Mouse (Mus musculus): ENCODE results near the gene Spred1. TPM values are rescaled to one million over a fixed set of nuclear protein-coding genes. Genes with fewer than 3 reads are reported as not detected.

The Spred1 gene
- polyA plus RNA-seq, 1 experiment from 2014 or later, result 9.2 TPM

GRCm38 (mm10) chr2:117152161-117152560 lies 31.0 kb downstream of the Spred1 start:
- no peak overlapping the region for H3K27ac ChIP-seq
- no peaks in the 10 kb centered on the region for H3K9me3 ChIP-seq
- ATAC-seq (ENCODE audit: low FRiP score), result no peak
- H3K4me3 ChIP-seq, result no peak overlapping the region
- no peak overlapping the region for H3K9ac ChIP-seq
- H3K36me3 ChIP-seq, result no peaks in the 10 kb centered on the region
- H3K27me3 ChIP-seq, result no peaks in the 10 kb centered on the region
- H3K4me2 ChIP-seq, result no peak overlapping the region
- no peaks in the 10 kb centered on the region for H3K4me1 ChIP-seq (replicated peaks)

DNA sequence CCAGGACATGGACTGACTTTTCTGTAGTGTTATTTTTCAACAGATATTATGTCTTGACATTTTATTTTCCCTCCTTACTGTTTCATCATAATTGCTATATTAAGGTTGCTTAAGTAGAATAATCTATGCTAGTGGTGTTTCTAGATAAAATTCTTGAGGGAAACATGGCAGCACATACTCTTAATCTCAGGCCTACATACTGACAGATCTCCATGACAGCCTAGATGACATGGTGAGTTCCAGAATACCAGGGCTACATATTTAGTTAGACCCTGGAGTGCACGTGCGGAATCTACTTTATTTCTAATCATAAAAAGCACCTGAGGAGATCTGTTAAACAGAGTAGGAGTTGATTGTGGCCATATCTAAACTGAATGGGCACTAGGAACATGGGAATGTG lies 47.2 kb downstream of the Spred1 start:
- H3K36me3 ChIP-seq, result peaks cover 11% of the 10 kb centered on the region
- 87% methylated on average over 2 of the region's 2 CpGs for WGBS
- H3K4me1 ChIP-seq (replicated peaks), result no peaks in the 10 kb centered on the region
- no peak overlapping the region for H3K9ac ChIP-seq
- no peak overlapping the region for H3K27ac ChIP-seq
- no peak overlapping the region for H3K4me2 ChIP-seq
- H3K27me3 ChIP-seq, result no peaks in the 10 kb centered on the region
- H3K9me3 ChIP-seq, result no peaks in the 10 kb centered on the region
- ATAC-seq (ENCODE audit: low FRiP score), result no peak
- no peak overlapping the region for H3K4me3 ChIP-seq

DNA sequence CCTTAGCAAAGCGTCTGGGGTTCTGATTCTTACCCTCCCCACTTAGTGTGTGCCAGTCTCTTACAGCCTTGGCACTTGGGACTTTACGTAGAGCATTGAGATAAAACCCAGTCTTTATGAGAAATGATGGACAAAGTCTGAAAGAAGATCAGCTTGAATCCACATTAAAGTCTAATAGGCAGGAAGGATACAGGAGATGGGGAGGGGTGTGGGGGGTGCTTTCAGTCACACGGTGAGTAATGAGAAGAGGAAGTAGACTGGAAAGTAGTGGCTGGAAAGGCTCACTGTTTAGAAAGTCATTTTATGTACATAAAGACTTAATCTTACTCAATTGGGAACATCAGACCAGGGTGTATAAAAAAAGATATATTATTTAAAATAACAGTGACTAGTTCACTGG lies 47.9 kb downstream of the Spred1 start:
- Histone ChIP-seq H3K4me2 (no peak overlapping the region), H3K4me1 (replicated peaks) (no peaks in the 10 kb centered on the region), H3K27ac (no peak overlapping the region), H3K9ac (no peak overlapping the region), H3K27me3 (no peaks in the 10 kb centered on the region), H3K36me3 (peaks cover 11% of the 10 kb centered on the region), H3K9me3 (no peaks in the 10 kb centered on the region), H3K4me3 (no peak overlapping the region)
- no peak for ATAC-seq (ENCODE audit: low FRiP score)
- WGBS, result 77% methylated on average over 3 of the region's 3 CpGs

- Histone ChIP-seq H3K27ac (no peak overlapping the region), H3K4me2 (no peak overlapping the region), H3K36me3 (peaks cover 32% of the 10 kb centered on the region), H3K4me1 (replicated peaks) (no peaks in the 10 kb centered on the region), H3K9ac (no peak overlapping the region), H3K27me3 (no peaks in the 10 kb centered on the region), H3K4me3 (no peak overlapping the region), H3K9me3 (no peaks in the 10 kb centered on the region)
- no peak for ATAC-seq (ENCODE audit: low FRiP score)
- WGBS, result 84% methylated on average over 4 of the region's 4 CpGs
These were observed 51.8 kb downstream of the Spred1 start for GRCm38 (mm10) chr2:117172981-117173380.

DNA sequence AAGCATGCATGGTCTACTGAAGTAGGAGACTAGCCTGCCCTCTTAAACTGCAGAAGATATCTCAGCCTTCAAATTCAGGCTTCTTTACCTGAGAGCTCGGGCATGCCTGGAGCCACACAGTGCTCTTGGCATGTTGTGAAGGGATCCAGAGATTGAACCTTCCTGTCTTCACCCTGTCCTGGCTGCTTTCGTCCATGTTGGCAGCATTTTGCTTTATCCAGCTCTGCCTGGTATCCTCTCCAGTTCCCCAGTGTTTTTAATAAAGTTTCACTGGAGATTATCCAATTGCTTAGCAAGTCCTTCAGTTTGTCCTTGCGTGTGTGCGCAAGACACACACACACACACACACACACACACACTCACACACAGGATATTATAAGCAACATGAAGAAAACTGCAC lies 54.9 kb downstream of the Spred1 start:
- Histone ChIP-seq H3K4me1 (replicated peaks) (no peaks in the 10 kb centered on the region), H3K4me2 (no peak overlapping the region), H3K9ac (no peak overlapping the region), H3K27me3 (no peaks in the 10 kb centered on the region), H3K4me3 (no peak overlapping the region), H3K36me3 (peaks cover 33% of the 10 kb centered on the region), H3K27ac (no peak overlapping the region), H3K9me3 (no peaks in the 10 kb centered on the region)
- no peak for ATAC-seq (ENCODE audit: low FRiP score)
- 95% methylated on average over 4 of the region's 4 CpGs for WGBS

- no peaks in the 10 kb centered on the region for H3K4me1 ChIP-seq (replicated peaks)
- H3K27me3 ChIP-seq, result no peaks in the 10 kb centered on the region
- peaks cover 30% of the 10 kb centered on the region for H3K36me3 ChIP-seq
- 73% methylated on average over 4 of the region's 4 CpGs for WGBS
- H3K9me3 ChIP-seq, result no peaks in the 10 kb centered on the region
- no peak for ATAC-seq (ENCODE audit: low FRiP score)
- H3K4me3 ChIP-seq, result no peak overlapping the region
- H3K27ac ChIP-seq, result no peak overlapping the region
- no peak overlapping the region for H3K9ac ChIP-seq
- no peak overlapping the region for H3K4me2 ChIP-seq
These were observed 55.8 kb downstream of the Spred1 start for GRCm38 (mm10) chr2:117176937-117177336.

DNA sequence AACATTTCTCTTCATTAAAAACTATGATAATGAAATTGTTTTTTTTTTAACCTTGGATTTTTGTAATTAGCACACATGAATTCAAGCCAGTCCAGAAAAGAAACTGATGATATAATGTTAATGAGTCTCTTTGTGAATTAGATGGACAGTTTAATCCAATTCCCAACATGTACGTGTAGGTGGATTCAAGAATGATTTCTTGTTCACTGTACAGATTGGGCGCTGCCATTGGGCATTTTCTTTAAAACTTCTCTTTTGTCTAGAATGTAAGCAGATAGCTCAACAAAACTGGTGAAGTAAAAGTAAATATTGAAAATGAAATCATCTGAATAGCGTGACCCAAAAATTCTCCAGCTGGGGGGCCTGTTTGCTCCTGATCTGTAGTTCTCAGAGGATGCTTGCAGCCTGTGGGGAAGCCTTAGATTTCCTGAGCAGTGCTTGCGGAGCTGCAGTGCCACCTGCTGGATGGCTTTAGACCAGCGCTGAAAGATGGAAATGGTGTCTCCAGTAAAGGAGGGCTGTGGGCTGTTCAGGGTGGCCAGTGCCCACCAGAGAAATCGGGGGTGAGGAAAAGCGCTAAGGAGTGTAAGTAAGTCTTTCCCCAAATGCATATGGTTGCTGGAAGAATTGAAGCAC lies 59.2 kb downstream of the Spred1 start:
- ATAC-seq (ENCODE audit: low FRiP score), result peak; percentile 77; the same call in 1 of the 2 replicates
- Histone ChIP-seq H3K9ac (no peak overlapping the region), H3K9me3 (no peaks in the 10 kb centered on the region), H3K27me3 (no peaks in the 10 kb centered on the region), H3K36me3 (peaks cover 44% of the 10 kb centered on the region), H3K4me3 (no peak overlapping the region), H3K4me1 (replicated peaks) (no peaks in the 10 kb centered on the region), H3K4me2 (no peak overlapping the region), H3K27ac (no peak overlapping the region)
- WGBS, result 45% methylated on average over 7 of the region's 7 CpGs

DNA sequence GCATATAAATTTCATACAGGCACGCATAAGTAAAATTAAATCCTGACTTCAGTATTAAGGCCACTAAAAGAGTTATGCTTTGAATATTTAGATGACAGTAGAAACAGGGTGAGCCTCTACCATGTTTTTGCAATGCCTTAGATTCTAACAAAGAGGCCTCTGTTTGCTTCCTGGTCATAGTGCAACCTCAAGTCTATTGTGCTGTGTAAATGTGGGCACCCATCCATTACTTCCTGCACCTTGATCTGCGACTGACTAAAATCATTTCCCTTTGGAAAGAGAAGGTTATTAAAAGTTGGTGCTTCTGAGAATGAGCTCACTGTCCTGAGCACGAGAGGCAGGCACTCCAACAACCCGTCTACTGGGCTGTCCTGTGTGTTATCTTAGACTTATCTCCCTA lies 64.4 kb downstream of the Spred1 start:
- 76% methylated on average over 4 of the region's 4 CpGs for WGBS

GRCm38 (mm10) chr2:117190915-117191314 lies 69.7 kb downstream of the Spred1 start:
- H3K4me2 ChIP-seq, result no peak overlapping the region
- no peak for ATAC-seq (ENCODE audit: low FRiP score)
- no peak overlapping the region for H3K9ac ChIP-seq
- no peaks in the 10 kb centered on the region for H3K27me3 ChIP-seq
- no peaks in the 10 kb centered on the region for H3K9me3 ChIP-seq
- no peak overlapping the region for H3K4me3 ChIP-seq
- H3K27ac ChIP-seq, result no peak overlapping the region
- H3K36me3 ChIP-seq, result peaks cover 7% of the 10 kb centered on the region
- peaks cover 7% of the 10 kb centered on the region; the same call in 1 of the 2 replicates for H3K4me1 ChIP-seq (replicated peaks)

More for the DNA sequence above, 64.4 kb downstream of the Spred1 start:
- no peak overlapping the region for H3K4me3 ChIP-seq
- H3K4me1 ChIP-seq (replicated peaks), result no peaks in the 10 kb centered on the region
- no peak overlapping the region for H3K27ac ChIP-seq
- H3K4me2 ChIP-seq, result no peak overlapping the region
- H3K9ac ChIP-seq, result no peak overlapping the region
- no peak for ATAC-seq (ENCODE audit: low FRiP score)
- H3K9me3 ChIP-seq, result no peaks in the 10 kb centered on the region
- no peaks in the 10 kb centered on the region for H3K27me3 ChIP-seq
- H3K36me3 ChIP-seq, result peaks cover 32% of the 10 kb centered on the region

- Histone ChIP-seq H3K4me1 (replicated peaks) (peaks cover 7% of the 10 kb centered on the region; the same call in 1 of the 2 replicates), H3K36me3 (no peaks in the 10 kb centered on the region), H3K9ac (no peak overlapping the region), H3K4me2 (no peak overlapping the region), H3K4me3 (no peak overlapping the region), H3K9me3 (no peaks in the 10 kb centered on the region), H3K27ac (no peak overlapping the region), H3K27me3 (no peaks in the 10 kb centered on the region)
- ATAC-seq (ENCODE audit: low FRiP score), result no peak
These were observed 73.1 kb downstream of the Spred1 start for GRCm38 (mm10) chr2:117194309-117194708.

DNA sequence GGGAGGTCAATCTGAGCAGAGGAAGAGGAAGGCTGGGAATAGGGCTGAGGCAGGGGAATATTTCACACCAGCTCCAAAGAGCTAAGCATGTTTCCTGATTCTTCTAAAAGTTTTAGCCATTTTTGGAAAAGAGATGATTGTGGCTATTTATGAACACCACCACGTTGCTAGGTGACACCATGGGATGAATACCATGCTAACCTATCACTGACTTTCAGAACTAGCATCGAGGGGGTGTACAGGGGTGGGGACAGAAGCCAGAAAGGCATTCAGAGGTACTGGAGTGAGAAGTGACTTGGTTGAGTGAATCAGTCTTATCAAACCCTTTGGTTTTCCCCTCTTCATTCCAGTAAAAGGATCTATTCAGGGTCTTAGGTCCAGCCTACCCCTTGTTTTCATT lies 74.0 kb downstream of the Spred1 start:
- Histone ChIP-seq H3K4me3 (no peak overlapping the region), H3K4me1 (replicated peaks) (peaks cover 11% of the 10 kb centered on the region), H3K9me3 (no peaks in the 10 kb centered on the region), H3K27ac (no peak overlapping the region), H3K9ac (no peak overlapping the region), H3K36me3 (no peaks in the 10 kb centered on the region), H3K27me3 (no peaks in the 10 kb centered on the region), H3K4me2 (no peak overlapping the region)
- WGBS, result 22% methylated on average over 2 of the region's 2 CpGs
- ATAC-seq (ENCODE audit: low FRiP score), result no peak

- Histone ChIP-seq H3K27ac (no peak overlapping the region), H3K4me3 (no peak overlapping the region), H3K4me2 (no peak overlapping the region), H3K9me3 (no peaks in the 10 kb centered on the region), H3K9ac (no peak overlapping the region), H3K36me3 (no peaks in the 10 kb centered on the region), H3K4me1 (replicated peaks) (peaks cover 14% of the 10 kb centered on the region), H3K27me3 (no peaks in the 10 kb centered on the region)
- WGBS, result 39% methylated on average over 7 of the region's 7 CpGs
- no peak for ATAC-seq (ENCODE audit: low FRiP score)
These were observed 74.4 kb downstream of the Spred1 start for GRCm38 (mm10) chr2:117195578-117195977.

DNA sequence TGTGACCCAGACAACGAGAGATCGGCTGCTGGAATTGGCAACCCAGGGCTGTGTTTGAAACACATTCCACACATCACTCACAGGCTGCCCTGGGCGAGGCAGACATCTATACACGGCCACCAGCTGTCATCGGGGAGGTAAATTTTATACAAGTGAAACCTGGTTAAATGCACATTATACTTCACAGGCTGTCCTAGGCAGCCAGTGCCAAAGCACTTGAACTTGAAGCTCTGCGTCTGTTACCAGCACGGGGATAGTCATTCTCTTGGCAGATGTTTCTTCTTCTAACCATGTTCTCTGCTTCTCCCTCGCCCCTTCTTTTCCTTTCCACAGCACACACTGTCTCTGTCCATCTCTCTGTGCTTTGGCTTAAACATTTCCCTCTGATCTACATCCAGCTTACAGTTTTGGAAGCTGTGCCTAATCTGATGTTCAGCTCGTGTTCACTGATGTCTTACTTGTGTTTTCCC lies 79.7 kb downstream of the Spred1 start:
- Histone ChIP-seq H3K4me2 (no peak overlapping the region), H3K4me1 (replicated peaks) (peaks cover 17% of the 10 kb centered on the region), H3K27me3 (no peaks in the 10 kb centered on the region), H3K9me3 (no peaks in the 10 kb centered on the region), H3K36me3 (no peaks in the 10 kb centered on the region), H3K4me3 (no peak overlapping the region), H3K9ac (no peak overlapping the region), H3K27ac (no peak overlapping the region)
- WGBS, result 30% methylated on average over 9 of the region's 9 CpGs
- 0 out of 2 replicates have a peak, but pooled peaks have one; percentile 54 for ATAC-seq (ENCODE audit: low FRiP score)
